Mouse (Mus musculus): ENCODE measurements around the gene Fosl1. TPM values are rescaled to one million over a fixed set of nuclear protein-coding genes. Genes with fewer than 3 reads are reported as not detected.
"Not testable (repeated sequence)": the region's sequence is repeated elsewhere in the genome, so short reads cannot be mapped to it uniquely, and the experiment has no call there.

Gene Fosl1
- not detected in 2 replicates for polyA plus RNA-seq (2015; fragmentation: Nextera tagmentation; extraction: Ambion mirVana)

GRCm38 (mm10) chr19:5447515-5448353 is at the start of gene Fosl1:
Fosl1 (plus strand) TSS chr19:5447547.
- Histone ChIP-seq H3K9me3 (replicated peaks) (no peaks in the 10 kb centered on the region), H3K27me3 (peaks cover 71% of the 10 kb centered on the region), H3K9ac (peak within 1 kb of the TSS; percentile 49), H3K4me2 (peak within 1 kb of the TSS; percentile 87), H3K36me3 (no peaks in the 10 kb centered on the region), H3K4me1 (replicated peaks) (peaks cover 22% of the 10 kb centered on the region), H3K27ac (no peak within 1 kb of the TSS), H3K4me3 (replicated peaks) (peak within 1 kb of the TSS; percentile 64)
- ATAC-seq (ENCODE audit: low read depth) (peak; percentile 57), DNase-seq (peak; percentile 60)
- 1% methylated on average over 70 of the region's 70 CpGs for WGBS (ENCODE audit: insufficient replicate concordance)

- WGBS (ENCODE audit: insufficient replicate concordance), result 63% methylated on average over 4 of the region's 4 CpGs
- H3K36me3 ChIP-seq; DNase-seq; H3K9ac ChIP-seq; H3K27me3 ChIP-seq; H3K4me2 ChIP-seq; H3K27ac ChIP-seq; H3K4me1 ChIP-seq (replicated peaks); H3K4me3 ChIP-seq (replicated peaks); ATAC-seq (ENCODE audit: low read depth); H3K9me3 ChIP-seq (replicated peaks): not testable (repeated sequence)
These were observed 46.3 kb upstream of the Fosl1 start for GRCm38 (mm10) chr19:5401073-5401472.

GRCm38 (mm10) chr19:5402293-5402692 is 45.1 kb upstream of the Fosl1 start, which contains the start of gene Tsga10ip:
Tsga10ip (minus strand) TSS chr19:5402526.
- H3K27me3 ChIP-seq, result no peaks in the 10 kb centered on the region
- H3K27ac ChIP-seq, result no peak within 1 kb of the TSS
- no peak within 1 kb of the TSS for H3K4me3 ChIP-seq (replicated peaks)
- DNase-seq (no peak), ATAC-seq (ENCODE audit: low read depth) (no peak)
- H3K9ac ChIP-seq, result no peak within 1 kb of the TSS
- WGBS (ENCODE audit: insufficient replicate concordance), result 77% methylated on average over 8 of the region's 8 CpGs
- no peak within 1 kb of the TSS for H3K4me2 ChIP-seq
- no peaks in the 10 kb centered on the region for H3K36me3 ChIP-seq
- H3K4me1 ChIP-seq (replicated peaks), result peaks cover 9% of the 10 kb centered on the region
- no peaks in the 10 kb centered on the region for H3K9me3 ChIP-seq (replicated peaks)

- DNase-seq (no peak), ATAC-seq (ENCODE audit: low read depth) (no peak)
- Histone ChIP-seq H3K4me2 (peak overlapping the region; percentile 74), H3K4me3 (replicated peaks) (peak overlapping the region; percentile 61), H3K9me3 (replicated peaks) (no peaks in the 10 kb centered on the region), H3K27ac (peak overlapping the region; percentile 87), H3K9ac (peak overlapping the region; percentile 75), H3K27me3 (no peaks in the 10 kb centered on the region), H3K36me3 (0 out of 2 replicates have a peak, but pooled peaks cover 6% of the 10 kb centered on the region), H3K4me1 (replicated peaks) (peaks cover 31% of the 10 kb centered on the region)
- WGBS (ENCODE audit: insufficient replicate concordance), result 28% methylated on average over 7 of the region's 7 CpGs
These were observed 41.4 kb upstream of the Fosl1 start for GRCm38 (mm10) chr19:5405924-5406323.

GRCm38 (mm10) chr19:5406531-5407126 is 40.7 kb upstream of the Fosl1 start:
- Histone ChIP-seq H3K4me3 (replicated peaks) (peak overlapping the region; percentile 75), H3K4me1 (replicated peaks) (peaks cover 31% of the 10 kb centered on the region), H3K9ac (peak overlapping the region; percentile 91), H3K4me2 (peak overlapping the region; percentile 76), H3K27ac (peak overlapping the region; percentile 98)
- H3K27me3 ChIP-seq; H3K9me3 ChIP-seq (replicated peaks); H3K36me3 ChIP-seq: not testable (repeated sequence)
- 13% methylated on average over 23 of the region's 25 CpGs for WGBS (ENCODE audit: insufficient replicate concordance)
- DNase-seq (peak; percentile 54), ATAC-seq (ENCODE audit: low read depth) (peak; percentile 82)

GRCm38 (mm10) chr19:5407133-5407532 is 40.2 kb upstream of the Fosl1 start:
- DNase-seq (peak; percentile 54), ATAC-seq (ENCODE audit: low read depth) (peak; percentile 68)
- peaks cover 31% of the 10 kb centered on the region for H3K4me1 ChIP-seq (replicated peaks)
- peak overlapping the region; percentile 76 for H3K4me2 ChIP-seq
- H3K4me3 ChIP-seq (replicated peaks), result peak overlapping the region; percentile 75
- 0 out of 2 replicates have a peak, but pooled peaks cover 6% of the 10 kb centered on the region for H3K36me3 ChIP-seq
- peak overlapping the region; percentile 98 for H3K27ac ChIP-seq
- 13% methylated on average over 7 of the region's 7 CpGs for WGBS (ENCODE audit: insufficient replicate concordance)
- H3K27me3 ChIP-seq, result no peaks in the 10 kb centered on the region
- H3K9me3 ChIP-seq (replicated peaks), result no peaks in the 10 kb centered on the region
- peak overlapping the region; percentile 91 for H3K9ac ChIP-seq

- Histone ChIP-seq H3K27me3 (no peaks in the 10 kb centered on the region), H3K9ac (peak overlapping the region; percentile 91), H3K9me3 (replicated peaks) (no peaks in the 10 kb centered on the region), H3K4me2 (peak overlapping the region; percentile 76), H3K36me3 (0 out of 2 replicates have a peak, but pooled peaks cover 6% of the 10 kb centered on the region), H3K4me3 (replicated peaks) (peak overlapping the region; percentile 75), H3K27ac (peak overlapping the region; percentile 98), H3K4me1 (replicated peaks) (peaks cover 31% of the 10 kb centered on the region)
- WGBS (ENCODE audit: insufficient replicate concordance), result 78% methylated on average over 13 of the region's 13 CpGs
- ATAC-seq (ENCODE audit: low read depth), result no peak
- no peak for DNase-seq
These were observed 39.0 kb upstream of the Fosl1 start for GRCm38 (mm10) chr19:5408057-5409001.

GRCm38 (mm10) chr19:5409068-5409467 is 38.3 kb upstream of the Fosl1 start:
- H3K27me3 ChIP-seq, result no peaks in the 10 kb centered on the region
- WGBS (ENCODE audit: insufficient replicate concordance), result 71% methylated on average over 5 of the region's 5 CpGs
- ATAC-seq (ENCODE audit: low read depth) (no peak), DNase-seq (no peak)
- H3K4me1 ChIP-seq (replicated peaks), result peaks cover 31% of the 10 kb centered on the region
- H3K9me3 ChIP-seq (replicated peaks), result no peaks in the 10 kb centered on the region
- 0 out of 2 replicates have a peak, but pooled peaks cover 6% of the 10 kb centered on the region for H3K36me3 ChIP-seq
- no peak overlapping the region for H3K4me2 ChIP-seq
- no peak overlapping the region for H3K9ac ChIP-seq
- H3K27ac ChIP-seq, result peak overlapping the region; percentile 98; the same call in 1 of the 2 replicates
- 0 out of 2 replicates have a peak overlapping the region, but pooled peaks have one; percentile 10 for H3K4me3 ChIP-seq (replicated peaks)

- Histone ChIP-seq H3K27ac (no peak overlapping the region), H3K4me2 (no peak overlapping the region), H3K27me3 (no peaks in the 10 kb centered on the region), H3K4me3 (replicated peaks) (no peak overlapping the region), H3K9ac (no peak overlapping the region), H3K36me3 (0 out of 2 replicates have a peak, but pooled peaks cover 6% of the 10 kb centered on the region), H3K9me3 (replicated peaks) (no peaks in the 10 kb centered on the region), H3K4me1 (replicated peaks) (peaks cover 33% of the 10 kb centered on the region)
- DNase-seq, result no peak
- no peak for ATAC-seq (ENCODE audit: low read depth)
- 82% methylated on average over 5 of the region's 5 CpGs for WGBS (ENCODE audit: insufficient replicate concordance)
These were observed 36.7 kb upstream of the Fosl1 start for GRCm38 (mm10) chr19:5410641-5411040.

GRCm38 (mm10) chr19:5411961-5412360 is 35.4 kb upstream of the Fosl1 start:
- whole genome bisulfite sequencing (ENCODE audit: insufficient replicate concordance), result 71% methylated on average over 5 of the region's 5 CpGs
- ATAC-seq (ENCODE audit: low read depth) (no peak), DNase-seq (no peak)
- Histone ChIP-seq H3K4me3 (replicated peaks) (no peak overlapping the region), H3K27ac (no peak overlapping the region), H3K4me1 (replicated peaks) (peaks cover 29% of the 10 kb centered on the region), H3K27me3 (no peaks in the 10 kb centered on the region), H3K4me2 (no peak overlapping the region), H3K9me3 (replicated peaks) (no peaks in the 10 kb centered on the region), H3K9ac (no peak overlapping the region), H3K36me3 (0 out of 2 replicates have a peak, but pooled peaks cover 6% of the 10 kb centered on the region)
